Mouse (Mus musculus): ENCODE measurements at regions not wholly inside any gene's neighbourhood (a gene's known extent, or its start where the extent isn't known, plus 50 kb on each side); places are given as distances from the start of the nearest gene placed in this dataset.

GRCm38 (mm10) chr5:43137777-43138176 lies 95.2 kb upstream of the Cpeb2 start:
- TF ChIP-seq POLR2A (IDR thresholded peaks at IDR 0.05; ENCODE audit: insufficient read length, low read depth) (no peak), SRF (IDR thresholded peaks at IDR 0.05; ENCODE audit: control insufficient read depth, insufficient read length, low read depth) (no peak), E2F4 (IDR thresholded peaks at IDR 0.05; ENCODE audit: insufficient read depth) (no peak), MYOG (IDR thresholded peaks at IDR 0.05; ENCODE audit: control insufficient read depth in 1 of 3, insufficient read depth in 1 of 3, insufficient read length in 2 of 3, low read depth in 2 of 3) (no peak), TCF3 (IDR thresholded peaks at IDR 0.05; ENCODE audit: insufficient read length, low read depth) (no peak), MAX (IDR thresholded peaks at IDR 0.05; ENCODE audit: low read depth) (no peak), POLR2AphosphoS2 (IDR thresholded peaks at IDR 0.05; ENCODE audit: insufficient read length, low read depth) (no peak), USF1 (IDR thresholded peaks at IDR 0.05; ENCODE audit: low read depth) (no peak), TCF12 (IDR thresholded peaks at IDR 0.05; ENCODE audit: insufficient read depth, poor library complexity, severe bottlenecking) (no peak), CEBPB (IDR thresholded peaks at IDR 0.05; ENCODE audit: insufficient read depth, poor library complexity, severe bottlenecking) (no peak)
